17 mouse cellular contexts compared by ENCODE assay signal in genomic region chr17:73194146-73194545, GRCm38 (mm10).
DNase-seq lines count a peak whose midpoint lies in the region; ATAC-seq and TF ChIP-seq lines count a peak whose summit lies in the region.
"Had no signal": no experiment of that assay in that cellular context is flagged by ENCODE, and none has a peak within 500 bp of the region (broad histone marks: within the 10 kb centered on the region; RNA-seq: fewer than 3 reads in every experiment).

No protein-coding gene starts in this region.

- intact Hi-C loops in heart, adult 2 months (cut with DNase I): no loop called here

- no peak for TF ChIP-seq EP300 in heart, adult 2 months (IDR thresholded peaks at IDR 0.05; ENCODE audit: insufficient read depth, low read depth, low read length)

- H3K9me3 ChIP-seq in heart, embryonic 11.5 days (replicated peaks; ENCODE audit: control insufficient read depth, low read length): no peaks in the 10 kb centered on the region
- H3K9me3 ChIP-seq in lung, embryonic 15.5 days: no peaks in the 10 kb centered on the region
- H3K9me3 ChIP-seq in midbrain, embryonic 11.5 days (ENCODE audit: control insufficient read depth, low read length): no peaks in the 10 kb centered on the region
- H3K9me3 ChIP-seq in midbrain, embryonic 14.5 days (ENCODE audit: control insufficient read depth, low read length): no peaks in the 10 kb centered on the region
- H3K9me3 ChIP-seq in forebrain, embryonic 13.5 days (replicated peaks): no peaks in the 10 kb centered on the region
- H3K9me3 ChIP-seq: embryonic facial prominence, embryonic 15.5 days; heart, embryonic 13.5 days; hindbrain, embryonic 13.5 days had no signal

- H3K4me3 ChIP-seq in heart, embryonic 11.5 days (ENCODE audit: low read depth, low read length): no peak overlapping the region
- H3K4me3 ChIP-seq in heart, adult 2 months: no peak overlapping the region
- no peak overlapping the region for H3K4me3 ChIP-seq in lung, embryonic 15.5 days
- H3K4me3 ChIP-seq in midbrain, embryonic 11.5 days (ENCODE audit: low read depth, low read length): no peak overlapping the region
- H3K4me3 ChIP-seq in midbrain, embryonic 14.5 days (replicated peaks; ENCODE audit: low read depth, low read length): no peak overlapping the region
- H3K4me3 ChIP-seq in forebrain, embryonic 13.5 days: no peak overlapping the region
- H3K4me3 ChIP-seq: embryonic facial prominence, embryonic 15.5 days; heart, embryonic 13.5 days; hindbrain, embryonic 13.5 days had no signal

- no peak overlapping the region for H3K27ac ChIP-seq in heart, embryonic 11.5 days (ENCODE audit: low read depth, low read length)
- no peak overlapping the region for H3K27ac ChIP-seq in heart, adult 2 months
- peak overlapping the region; percentile 86 for H3K27ac ChIP-seq in lung, embryonic 15.5 days
- no peak overlapping the region for H3K27ac ChIP-seq in midbrain, embryonic 11.5 days (ENCODE audit: low read depth, low read length)
- no peak overlapping the region for H3K27ac ChIP-seq in midbrain, embryonic 14.5 days (replicated peaks; ENCODE audit: low read depth, low read length)
- no peak overlapping the region for H3K27ac ChIP-seq in forebrain, embryonic 13.5 days
- H3K27ac ChIP-seq: embryonic facial prominence, embryonic 15.5 days; hindbrain, embryonic 13.5 days; hindbrain, postnatal 0 days had no signal

- TF ChIP-seq CTCF in heart, adult 2 months (IDR thresholded peaks at IDR 0.05): no peak

- H3K27me3 ChIP-seq in heart, embryonic 11.5 days (ENCODE audit: control insufficient read depth, insufficient read depth, low read length): no peaks in the 10 kb centered on the region
- no peaks in the 10 kb centered on the region for H3K27me3 ChIP-seq in heart, adult 2 months (ENCODE audit: control insufficient read depth, insufficient read depth, low read length)
- H3K27me3 ChIP-seq in lung, embryonic 15.5 days: no peaks in the 10 kb centered on the region
- no peaks in the 10 kb centered on the region for H3K27me3 ChIP-seq in midbrain, embryonic 11.5 days (ENCODE audit: control insufficient read depth, insufficient read depth, low read length)
- no peaks in the 10 kb centered on the region for H3K27me3 ChIP-seq in midbrain, embryonic 14.5 days (ENCODE audit: control insufficient read depth, insufficient read depth, low read length)
- no peaks in the 10 kb centered on the region for H3K27me3 ChIP-seq in forebrain, embryonic 13.5 days
- H3K27me3 ChIP-seq: CH12.LX; embryonic facial prominence, embryonic 15.5 days; heart, embryonic 13.5 days; hindbrain, embryonic 13.5 days had no signal

- ATAC-seq in heart, embryonic 11.5 days (replicated peaks; ENCODE audit: insufficient number of reproducible peaks, low FRiP score, low TSS enrichment): no peak
- ATAC-seq in lung, embryonic 15.5 days (ENCODE audit: borderline replicate concordance, extremely low read depth, low FRiP score, low TSS enrichment): no peak
- ATAC-seq in midbrain, embryonic 11.5 days (ENCODE audit: low FRiP score): no peak
- no peak for ATAC-seq in midbrain, embryonic 14.5 days (ENCODE audit: low FRiP score, low TSS enrichment)
- ATAC-seq in forebrain, embryonic 13.5 days: no peak
- ATAC-seq: forebrain, embryonic 16.5 days; hindbrain, postnatal 0 days had no signal

- DNase-seq in heart, adult 2 months: no peak
- no peak for DNase-seq in lung, postnatal 36 days
- peak; percentile 14 for DNase-seq in midbrain, embryonic 11.5 days (ENCODE audit: low spot score, missing footprints)
- DNase-seq in midbrain, embryonic 14.5 days: no peak
- no peak for DNase-seq in left cerebral cortex, adult 8-10 months (ENCODE audit: low spot score in 2 of 2)
- DNase-seq: cerebellum, adult 2 months; embryo, embryonic 11 days; heart, postnatal 4 days had no signal

- WGBS in heart, embryonic 11.5 days (ENCODE audit: insufficient replicate concordance): 65% methylated on average over 6 of the region's 6 CpGs
- WGBS in heart, adult 2 months: 50% methylated on average over 6 of the region's 6 CpGs
- 79% methylated on average over 6 of the region's 6 CpGs for WGBS in lung, embryonic 15.5 days
- WGBS in midbrain, embryonic 11.5 days: 93% methylated on average over 6 of the region's 6 CpGs
- 86% methylated on average over 6 of the region's 6 CpGs for WGBS in midbrain, embryonic 14.5 days
- WGBS in forebrain, embryonic 13.5 days: 89% methylated on average over 6 of the region's 6 CpGs

- TF ChIP-seq POLR2A in heart, adult 2 months (IDR thresholded peaks at IDR 0.05; ENCODE audit: insufficient read depth, low read depth, low read length): no peak

- no peak overlapping the region for H3K4me2 ChIP-seq in heart, embryonic 11.5 days
- H3K4me2 ChIP-seq in lung, embryonic 15.5 days: no peak overlapping the region
- no peak overlapping the region for H3K4me2 ChIP-seq in midbrain, embryonic 11.5 days
- H3K4me2 ChIP-seq in midbrain, embryonic 14.5 days (ENCODE audit: low read length): no peak overlapping the region
- no peak overlapping the region for H3K4me2 ChIP-seq in forebrain, embryonic 13.5 days
- H3K4me2 ChIP-seq: embryonic facial prominence, embryonic 15.5 days; heart, embryonic 13.5 days; hindbrain, embryonic 13.5 days had no signal

- H3K4me1 ChIP-seq in heart, embryonic 11.5 days (ENCODE audit: control insufficient read depth, insufficient read depth, low read length): 0 out of 2 replicates have a peak, but pooled peaks cover 3% of the 10 kb centered on the region
- H3K4me1 ChIP-seq in heart, adult 2 months (ENCODE audit: control insufficient read depth, insufficient read depth, low read length): peaks cover 2% of the 10 kb centered on the region
- H3K4me1 ChIP-seq in lung, embryonic 15.5 days: peaks cover 14% of the 10 kb centered on the region
- no peaks in the 10 kb centered on the region for H3K4me1 ChIP-seq in midbrain, embryonic 11.5 days (ENCODE audit: control insufficient read depth, insufficient read depth, low read length)
- no peaks in the 10 kb centered on the region for H3K4me1 ChIP-seq in midbrain, embryonic 14.5 days (ENCODE audit: control insufficient read depth, insufficient read depth, low read length)
- no peaks in the 10 kb centered on the region for H3K4me1 ChIP-seq in forebrain, embryonic 13.5 days
- H3K4me1 ChIP-seq: embryonic facial prominence, embryonic 15.5 days; hindbrain, embryonic 13.5 days had no signal

- 0 out of 2 replicates have a peak overlapping the region, but pooled peaks have one; percentile 4 for H3K9ac ChIP-seq in heart, embryonic 11.5 days (ENCODE audit: low read depth, low read length)
- no peak overlapping the region for H3K9ac ChIP-seq in heart, adult 2 months (ENCODE audit: low read depth, low read length)
- H3K9ac ChIP-seq in lung, embryonic 15.5 days: no peak overlapping the region
- no peak overlapping the region for H3K9ac ChIP-seq in midbrain, embryonic 11.5 days (ENCODE audit: low read length)
- no peak overlapping the region for H3K9ac ChIP-seq in midbrain, embryonic 14.5 days (replicated peaks; ENCODE audit: low read length)
- H3K9ac ChIP-seq in forebrain, embryonic 13.5 days: no peak overlapping the region
- H3K9ac ChIP-seq: embryonic facial prominence, embryonic 15.5 days; heart, embryonic 13.5 days; hindbrain, embryonic 13.5 days had no signal

- no peaks in the 10 kb centered on the region; the same call in 1 of the 2 replicates for H3K36me3 ChIP-seq in heart, embryonic 11.5 days (ENCODE audit: control insufficient read depth, insufficient read depth, low read length)
- H3K36me3 ChIP-seq in heart, adult 2 months (ENCODE audit: control insufficient read depth, insufficient read depth, low read length): no peaks in the 10 kb centered on the region; the same call in 1 of the 2 replicates
- H3K36me3 ChIP-seq in lung, embryonic 15.5 days: no peaks in the 10 kb centered on the region
- no peaks in the 10 kb centered on the region for H3K36me3 ChIP-seq in midbrain, embryonic 11.5 days (ENCODE audit: control insufficient read depth, insufficient read depth, low read length)
- no peaks in the 10 kb centered on the region for H3K36me3 ChIP-seq in midbrain, embryonic 14.5 days (ENCODE audit: control insufficient read depth, insufficient read depth, low read length)
- no peaks in the 10 kb centered on the region for H3K36me3 ChIP-seq in forebrain, embryonic 13.5 days (ENCODE audit: poor library complexity, severe bottlenecking)
- H3K36me3 ChIP-seq: embryonic facial prominence, embryonic 15.5 days had no signal

- H3K79me2 ChIP-seq in heart, adult 2 months (replicated peaks; ENCODE audit: control insufficient read depth, insufficient read depth, low read length): no peaks in the 10 kb centered on the region
